Mouse (Mus musculus): Measurements from ENCODE around the gene Gm4969.

- TF ChIP-seq TBP (IDR thresholded peaks at IDR 0.05; ENCODE audit: low read depth, low read length) (no peak), CTCF (IDR thresholded peaks at IDR 0.05 in 2 of 3, conservative IDR thresholded peaks at IDR 0.05 in 1 of 3; ENCODE audit: control insufficient read depth in 1 of 3, insufficient read depth in 1 of 3, low read depth in 2 of 3, low read length in 3 of 3, poor library complexity in 1 of 3, severe bottlenecking in 1 of 3) (no peak), GATA1 (IDR thresholded peaks at IDR 0.05; ENCODE audit: low read depth, low read length) (no peak), EP300 (IDR thresholded peaks at IDR 0.05; ENCODE audit: low read depth in 1 of 2, low read length in 2 of 2) (no peak), POLR2AphosphoS2 (IDR thresholded peaks at IDR 0.05; ENCODE audit: low read length) (no peak), GABPA (IDR thresholded peaks at IDR 0.05; ENCODE audit: low read depth, low read length) (no peak)
Measured at GRCm38 (mm10) chr7:19055108-19055507, 63.1 kb downstream of the Gm4969 start.
